ENCODE assay signal across 8 mouse cellular contexts in the genomic region with DNA sequence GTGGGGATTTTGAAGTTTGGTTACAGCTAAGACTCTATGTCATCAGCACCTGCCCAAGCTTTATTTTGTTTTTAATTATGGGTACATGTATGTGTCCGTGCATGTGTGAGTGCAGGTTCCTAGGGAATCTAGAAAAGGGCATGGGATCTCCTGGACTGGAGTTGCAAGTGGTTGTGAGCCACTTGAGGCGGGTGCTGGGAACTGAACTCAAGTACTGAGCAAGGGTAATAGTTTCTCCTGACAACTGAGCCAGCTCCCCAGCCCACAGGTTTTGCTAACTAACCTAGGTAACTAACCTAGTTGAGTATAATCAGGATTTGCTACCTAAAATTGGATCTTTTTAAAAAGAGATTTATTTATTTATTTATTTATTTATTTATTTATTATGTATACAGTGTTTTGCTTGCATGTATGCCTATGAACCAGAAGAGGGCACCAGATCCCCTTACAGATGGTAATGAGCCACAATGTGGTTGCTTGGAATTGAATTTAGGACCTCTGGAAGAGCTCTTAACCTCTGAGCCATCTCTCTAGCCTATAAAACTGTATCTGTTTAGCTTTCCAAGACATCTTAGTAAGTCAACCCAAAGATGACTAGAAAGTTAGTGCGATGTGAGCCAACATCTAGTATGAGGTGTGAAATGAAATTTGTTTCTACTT. TPM values are rescaled to one million over a fixed set of nuclear protein-coding genes. Genes with fewer than 3 reads are reported as not detected.
DNase-seq lines count a peak whose midpoint lies in the region; ATAC-seq lines count a peak whose summit lies in the region.

No protein-coding gene starts in this region.

- no peaks in the 10 kb centered on the region for H3K27me3 ChIP-seq in heart, embryonic 12.5 days (replicated peaks)

- 66% methylated on average over 3 of the region's 3 CpGs for WGBS in heart, embryonic 12.5 days

- no peak overlapping the region for H3K9ac ChIP-seq in heart, embryonic 12.5 days

- H3K4me1 ChIP-seq in heart, embryonic 12.5 days (replicated peaks): peaks cover 17% of the 10 kb centered on the region

- H3K27ac ChIP-seq in heart, embryonic 12.5 days (ENCODE audit: poor library complexity, severe bottlenecking): no peak overlapping the region

- intact Hi-C loops in heart, postnatal 10 days (cut with DNase I): loop anchor here (5.0 kb wide), 1 partner anchor 78 kb away; no protein-coding TSS in a partner anchor

- ATAC-seq in heart, embryonic 12.5 days (ENCODE audit: insufficient number of reproducible peaks, low FRiP score): no peak
- peak; percentile 81 for ATAC-seq in megakaryocyte progenitor cell, adult 5-6 weeks (replicated peaks; ENCODE audit: poor library complexity)

- peak; percentile 20 to 41 for DNase-seq in heart, postnatal 10 days
- DNase-seq in CD4-positive helper T cell, adult 2 months (ENCODE audit: low read depth, low spot score): peak; percentile 32
- peak; percentile 86 for DNase-seq in brain, adult 2 months (ENCODE audit: low read depth, low spot score)
- DNase-seq in right cerebral cortex, postnatal 36 days (ENCODE audit: low spot score in 2 of 2): no peak
- no peak for DNase-seq in frontal cortex, postnatal 14 days (ENCODE audit: low spot score in 2 of 2)
- DNase-seq in adrenal gland, adult 2 months: no peak

- H3K4me3 ChIP-seq in heart, embryonic 12.5 days: no peak overlapping the region

- H3K9me3 ChIP-seq in heart, embryonic 12.5 days (replicated peaks): no peaks in the 10 kb centered on the region

- no peaks in the 10 kb centered on the region for H3K36me3 ChIP-seq in heart, embryonic 12.5 days

- no peak overlapping the region for H3K4me2 ChIP-seq in heart, embryonic 12.5 days

RNA-seq across cellular contexts. Expression of gene Grsf1, which starts 13.4 kb away (rescaled TPM):
- 100 to 1,000 TPM; 197 to 201 TPM for total RNA-seq in heart, postnatal 10 days (2021)
- polyA plus RNA-seq in heart, embryonic 12.5 days (2016; fragmentation: Nextera tagmentation; extraction: Ambion mirVana): 88.2 and 90.1 TPM in 2 replicates
- total RNA-seq in megakaryocyte progenitor cell, adult 5-6 weeks (2015): 77.0 and 80.8 TPM in 2 replicates
- 72.6 and 74.0 TPM in 2 replicates for total RNA-seq in megakaryocyte progenitor cell, adult 5-6 weeks (2017)
- total RNA-seq in adrenal gland, adult 2 months (2021): 100 to 1,000 TPM; 123 to 142 TPM
- 118 and 135 TPM in 2 replicates for polyA plus RNA-seq in adrenal gland, adult 2 months (2012; rRNA removed)

RNA-seq across cellular contexts. Expression of gene Mob1b, which starts 31.2 kb away (rescaled TPM):
- 10 to 100 TPM; 52.2 to 57.3 TPM for total RNA-seq in heart, postnatal 10 days (2021)
- polyA plus RNA-seq in heart, embryonic 12.5 days (2016; fragmentation: Nextera tagmentation; extraction: Ambion mirVana): 32.6 and 36.7 TPM in 2 replicates
- 29.4 and 34.6 TPM in 2 replicates for total RNA-seq in megakaryocyte progenitor cell, adult 5-6 weeks (2015)
- total RNA-seq in megakaryocyte progenitor cell, adult 5-6 weeks (2017): 8.7 and 9.0 TPM in 2 replicates
- total RNA-seq in adrenal gland, adult 2 months (2021): 10 to 100 TPM; 32.9 to 36.3 TPM
- 4.7 and 8.6 TPM in 2 replicates for polyA plus RNA-seq in adrenal gland, adult 2 months (2012; rRNA removed)

Comparison
In these comparisons a context has a peak if more than half of its experiments do, and no peak if none do; other contexts are left out.
1. DNase-seq: peak in heart, postnatal 10 days (2 of 2), CD4-positive helper T cell, adult 2 months (single experiment) and brain, adult 2 months (single experiment); none in right cerebral cortex, postnatal 36 days (0 of 2), frontal cortex, postnatal 14 days (0 of 2) and adrenal gland, adult 2 months (single experiment).